Mouse (Mus musculus) forebrain, embryonic 13.5 days (tissue): ENCODE measurements around the gene Dhx16. TPM values are rescaled to one million over a fixed set of nuclear protein-coding genes. Genes with fewer than 3 reads are reported as not detected.
A peak's percentile ranks its signal among the peaks of the same experiment; 100 is the strongest.
"Not testable (repeated sequence)": the region's sequence is repeated elsewhere in the genome, so short reads cannot be mapped to it uniquely, and the experiment has no call there.

Source experiments
- ATAC-seq: fragments of 200-750 bp; cut with Nextera tagmentation; 2 replicates; pipeline ENCODE4 v1.8.0; 2017
- H3K27ac ChIP-seq: fragments of 300-500 bp; sonication (generic); 2 replicates; pipeline ENCODE4 v1.5.1; 2015; ENCODE audit warnings: inconsistent platforms, mild to moderate bottlenecking, moderate library complexity
- H3K27me3 ChIP-seq: fragments of 300-500 bp; sonication (generic); 2 replicates; pipeline ENCODE4 v1.6.1; 2015; ENCODE audit warnings: mild to moderate bottlenecking, inconsistent platforms
- H3K36me3 ChIP-seq: fragments of 300-500 bp; sonication (generic); 2 replicates; pipeline ENCODE4 v1.6.1; 2015; ENCODE audit warnings: mild to moderate bottlenecking, inconsistent platforms; ENCODE audit not compliant: poor library complexity, severe bottlenecking
- H3K4me1 ChIP-seq: fragments of 300-500 bp; sonication (generic); 2 replicates; pipeline ENCODE4 v1.6.1; 2015; ENCODE audit warnings: inconsistent platforms
- H3K4me2 ChIP-seq: fragments of 300-500 bp; sonication (generic); 2 replicates; pipeline ENCODE4 v1.6.1; 2015; ENCODE audit warnings: inconsistent platforms, mild to moderate bottlenecking, moderate library complexity
- H3K4me3 ChIP-seq: fragments of 300-500 bp; sonication (generic); 2 replicates; pipeline ENCODE4 v1.5.1; 2015; ENCODE audit warnings: mild to moderate bottlenecking, inconsistent platforms
- H3K9ac ChIP-seq: fragments of 300-500 bp; sonication (generic); 2 replicates; pipeline ENCODE4 v1.6.1; 2015; ENCODE audit warnings: mild to moderate bottlenecking, inconsistent platforms
- H3K9me3 ChIP-seq: fragments of 300-500 bp; sonication (generic); replicated peaks from 2 replicates; pipeline ENCODE4 v1.6.1; 2016; ENCODE audit warnings: inconsistent platforms
- WGBS: fragments of 180-500 bp; shearing (Covaris S2); methylation state at CpG from one replicate; pipeline ENCODE4 v1.1.7; 2015; 5-methylcytosine and 5-hydroxymethylcytosine counted together
- polyA plus RNA-seq: library from polyadenylated mRNA; unstranded; fragments of >200 nt; fragmentation: Nextera tagmentation; extraction: Ambion mirVana; gene quantifications from 2 replicates; pipeline ENCODE4 v1.2.1, GENCODE M21; 2015

Gene Dhx16
- polyA plus RNA-seq, 1 experiment from 2014 or later = 38.6 TPM

GRCm38 (mm10) chr17:35838570-35838969 lies 41.0 kb upstream of the Dhx16 start:
- peak overlapping the region; percentile 100 for H3K9ac ChIP-seq
- H3K9me3 ChIP-seq = no peaks in the 10 kb centered on the region
- H3K4me2 ChIP-seq = peak overlapping the region; percentile 92
- peaks cover 62% of the 10 kb centered on the region for H3K4me1 ChIP-seq
- 4% methylated on average over 5 of the region's 5 CpGs for WGBS
- H3K4me3 ChIP-seq = peak overlapping the region; percentile 95
- H3K27me3 ChIP-seq = no peaks in the 10 kb centered on the region
- peaks cover 32% of the 10 kb centered on the region for H3K36me3 ChIP-seq
- ATAC-seq = no peak
- H3K27ac ChIP-seq = peak overlapping the region; percentile 100

- 58% methylated on average over 3 of the region's 3 CpGs for WGBS
- Histone ChIP-seq H3K9ac (peak overlapping the region; percentile 100), H3K4me3 (peak overlapping the region; percentile 95), H3K4me2 (peak overlapping the region; percentile 92), H3K36me3 (peaks cover 28% of the 10 kb centered on the region), H3K4me1 (peaks cover 57% of the 10 kb centered on the region), H3K27ac (peak overlapping the region; percentile 100)
- ATAC-seq, H3K27me3 ChIP-seq, H3K9me3 ChIP-seq: not testable (repeated sequence)
Observed at GRCm38 (mm10) chr17:35839002-35839401, 40.6 kb upstream of the Dhx16 start.

GRCm38 (mm10) chr17:35840561-35840960 lies 39.1 kb upstream of the Dhx16 start:
- Histone ChIP-seq H3K4me2 (peak overlapping the region; percentile 52), H3K27me3 (no peaks in the 10 kb centered on the region), H3K27ac (peak overlapping the region; percentile 60; the same call in 1 of the 2 replicates), H3K9ac (no peak overlapping the region; the same call in 1 of the 2 replicates), H3K4me1 (peaks cover 42% of the 10 kb centered on the region), H3K36me3 (peaks cover 25% of the 10 kb centered on the region), H3K4me3 (peak overlapping the region; percentile 57), H3K9me3 (no peaks in the 10 kb centered on the region)
- ATAC-seq = no peak
- WGBS = 60% methylated on average over 14 of the region's 14 CpGs

- H3K9me3 ChIP-seq = no peaks in the 10 kb centered on the region
- H3K36me3 ChIP-seq = peaks cover 25% of the 10 kb centered on the region
- peak within 1 kb of the TSS; percentile 57 for H3K4me3 ChIP-seq
- peaks cover 34% of the 10 kb centered on the region for H3K4me1 ChIP-seq
- peak within 1 kb of the TSS; percentile 68 for H3K9ac ChIP-seq
- WGBS = under 1% methylated on average over 59 of the region's 59 CpGs
- peak within 1 kb of the TSS; percentile 71 for H3K4me2 ChIP-seq
- no peaks in the 10 kb centered on the region for H3K27me3 ChIP-seq
- ATAC-seq = peak; percentile 92
- peak within 1 kb of the TSS; percentile 76 for H3K27ac ChIP-seq
Observed at GRCm38 (mm10) chr17:35841076-35841950, 38.3 kb upstream of the Dhx16 start, which contains the start of gene Mdc1. Gene Mdc1, plus strand, starts transcription at chr17:35841515.

GRCm38 (mm10) chr17:35842006-35842405 lies 37.6 kb upstream of the Dhx16 start:
- Histone ChIP-seq H3K9ac (peak overlapping the region; percentile 68), H3K36me3 (peaks cover 27% of the 10 kb centered on the region), H3K4me1 (peaks cover 34% of the 10 kb centered on the region), H3K27ac (peak overlapping the region; percentile 76), H3K4me2 (peak overlapping the region; percentile 71), H3K4me3 (peak overlapping the region; percentile 57), H3K9me3 (no peaks in the 10 kb centered on the region), H3K27me3 (no peaks in the 10 kb centered on the region)
- WGBS = 17% methylated on average over 11 of the region's 11 CpGs
- ATAC-seq = no peak

GRCm38 (mm10) chr17:35843514-35843913 lies 36.1 kb upstream of the Dhx16 start:
- Histone ChIP-seq H3K27me3 (no peaks in the 10 kb centered on the region), H3K27ac (no peak overlapping the region), H3K9ac (no peak overlapping the region), H3K4me3 (no peak overlapping the region), H3K9me3 (no peaks in the 10 kb centered on the region), H3K4me2 (no peak overlapping the region; the same call in 1 of the 2 replicates), H3K4me1 (peaks cover 34% of the 10 kb centered on the region), H3K36me3 (peaks cover 42% of the 10 kb centered on the region)
- no peak for ATAC-seq
- WGBS = 98% methylated on average over 3 of the region's 3 CpGs

- 68% methylated on average over 1 of the region's 1 CpGs for WGBS
- no peak for ATAC-seq
- H3K27ac ChIP-seq = no peak overlapping the region
- no peak overlapping the region for H3K4me2 ChIP-seq
- H3K9ac ChIP-seq = no peak overlapping the region
- no peaks in the 10 kb centered on the region for H3K9me3 ChIP-seq
- H3K4me1 ChIP-seq = peaks cover 2% of the 10 kb centered on the region
- H3K4me3 ChIP-seq = no peak overlapping the region
- H3K36me3 ChIP-seq = peaks cover 86% of the 10 kb centered on the region
- H3K27me3 ChIP-seq = no peaks in the 10 kb centered on the region
Observed at GRCm38 (mm10) chr17:35848112-35848511, 31.5 kb upstream of the Dhx16 start.

- H3K9ac ChIP-seq = no peak overlapping the region
- H3K27ac ChIP-seq = no peak overlapping the region
- no peaks in the 10 kb centered on the region for H3K9me3 ChIP-seq
- WGBS = 90% methylated on average over 3 of the region's 3 CpGs
- H3K4me3 ChIP-seq = no peak overlapping the region
- H3K27me3 ChIP-seq = no peaks in the 10 kb centered on the region
- ATAC-seq = no peak
- peaks cover 90% of the 10 kb centered on the region for H3K36me3 ChIP-seq
- no peaks in the 10 kb centered on the region for H3K4me1 ChIP-seq
- no peak overlapping the region for H3K4me2 ChIP-seq
Observed at GRCm38 (mm10) chr17:35850974-35851373, 28.6 kb upstream of the Dhx16 start.

- WGBS = 96% methylated on average over 1 of the region's 1 CpGs
- Histone ChIP-seq H3K4me1 (peaks cover 19% of the 10 kb centered on the region), H3K4me2 (no peak overlapping the region)
Observed at GRCm38 (mm10) chr17:35859371-35859770, 20.2 kb upstream of the Dhx16 start.

GRCm38 (mm10) chr17:35859835-35860234 lies 19.8 kb upstream of the Dhx16 start:
- Histone ChIP-seq H3K4me2 (no peak overlapping the region), H3K4me1 (peaks cover 23% of the 10 kb centered on the region), H3K36me3 (peaks cover 25% of the 10 kb centered on the region), H3K27ac (no peak overlapping the region), H3K9ac (no peak overlapping the region), H3K9me3 (no peaks in the 10 kb centered on the region), H3K27me3 (no peaks in the 10 kb centered on the region), H3K4me3 (no peak overlapping the region)
- ATAC-seq = no peak
- 77% methylated on average over 2 of the region's 2 CpGs for WGBS

More at GRCm38 (mm10) chr17:35859371-35859770, 20.2 kb upstream of the Dhx16 start:
- H3K4me3 ChIP-seq = no peak overlapping the region
- H3K27ac ChIP-seq = no peak overlapping the region
- no peaks in the 10 kb centered on the region for H3K27me3 ChIP-seq
- peaks cover 30% of the 10 kb centered on the region for H3K36me3 ChIP-seq
- no peak overlapping the region for H3K9ac ChIP-seq
- no peak for ATAC-seq
- no peaks in the 10 kb centered on the region for H3K9me3 ChIP-seq

- ATAC-seq = no peak; the same call in 1 of the 2 replicates
- H3K27me3 ChIP-seq = no peaks in the 10 kb centered on the region
- H3K4me1 ChIP-seq = peaks cover 29% of the 10 kb centered on the region
- H3K4me3 ChIP-seq = peak overlapping the region; percentile 71
- H3K9ac ChIP-seq = peak overlapping the region; percentile 77
- 6% methylated on average over 12 of the region's 12 CpGs for WGBS
- H3K27ac ChIP-seq = peak overlapping the region; percentile 94
- peaks cover 22% of the 10 kb centered on the region for H3K36me3 ChIP-seq
- H3K4me2 ChIP-seq = peak overlapping the region; percentile 66
- H3K9me3 ChIP-seq = no peaks in the 10 kb centered on the region
Observed at GRCm38 (mm10) chr17:35860831-35861197, 18.8 kb upstream of the Dhx16 start.

- peak within 1 kb of the TSS; percentile 77 for H3K9ac ChIP-seq
- H3K4me1 ChIP-seq = peaks cover 29% of the 10 kb centered on the region
- H3K9me3 ChIP-seq = no peaks in the 10 kb centered on the region
- H3K27ac ChIP-seq = peak within 1 kb of the TSS; percentile 94
- peak within 1 kb of the TSS; percentile 66 for H3K4me2 ChIP-seq
- H3K36me3 ChIP-seq = peaks cover 22% of the 10 kb centered on the region
- peak; percentile 94 for ATAC-seq
- H3K4me3 ChIP-seq = peak within 1 kb of the TSS; percentile 71
- under 1% methylated on average over 47 of the region's 47 CpGs for WGBS
- H3K27me3 ChIP-seq = no peaks in the 10 kb centered on the region
Observed at GRCm38 (mm10) chr17:35861198-35861857, 18.3 kb upstream of the Dhx16 start, which contains the start of gene Nrm. Gene Nrm, plus strand, starts transcription at chr17:35861318.
